Mouse (Mus musculus) gastrocnemius, postnatal 10 days (tissue): ENCODE data around the gene St6galnac4. TPM values are rescaled to one million over a fixed set of nuclear protein-coding genes. Genes with fewer than 3 reads are reported as not detected.

Experiments
- DNase-seq: peaks from one replicate; pipeline ENCODE4 v3.0.0; 2021; ENCODE audit warnings: mixed read lengths
- total RNA-seq, 2 experiments: library from RNA; stranded (reverse); gene quantifications; 2 replicates each; pipeline ENCODE4 v1.2.3; 2021

The St6galnac4 gene
- total RNA-seq, 2 experiments from 2014 or later: 31.7 to 42.6 TPM

DNA sequence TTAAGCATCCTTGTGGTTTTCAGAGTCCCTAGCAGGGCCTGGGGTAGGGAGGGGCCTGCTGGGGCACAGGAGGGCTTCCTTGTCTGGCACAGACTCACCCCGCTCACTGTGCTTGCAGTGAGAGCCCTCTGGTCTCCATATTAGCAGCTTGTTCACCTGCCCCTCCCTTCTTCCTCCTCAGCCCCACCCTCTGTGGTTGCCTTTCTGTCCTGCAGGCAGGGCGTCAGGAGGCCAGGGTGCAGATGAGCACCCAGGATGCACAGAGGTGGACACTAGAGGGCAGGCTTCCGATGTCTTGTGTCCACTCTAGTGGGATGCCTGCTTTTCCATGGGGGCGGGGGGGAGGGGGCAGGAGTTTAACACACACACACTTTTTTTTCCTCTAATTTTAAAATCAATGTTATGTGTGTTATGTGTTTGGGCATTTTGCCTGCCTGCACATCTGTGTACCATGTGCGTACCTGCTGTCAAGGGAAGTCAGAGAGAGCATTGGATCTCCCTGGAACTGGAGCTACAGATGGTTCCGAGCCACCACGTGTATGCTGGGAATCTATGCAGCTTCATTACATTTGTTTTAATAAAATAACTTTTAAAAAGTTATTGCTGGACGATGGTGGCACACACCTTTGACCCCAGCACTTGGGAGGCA lies 14.6 kb downstream of the St6galnac4 start:
- no peak for DNase-seq

DNA sequence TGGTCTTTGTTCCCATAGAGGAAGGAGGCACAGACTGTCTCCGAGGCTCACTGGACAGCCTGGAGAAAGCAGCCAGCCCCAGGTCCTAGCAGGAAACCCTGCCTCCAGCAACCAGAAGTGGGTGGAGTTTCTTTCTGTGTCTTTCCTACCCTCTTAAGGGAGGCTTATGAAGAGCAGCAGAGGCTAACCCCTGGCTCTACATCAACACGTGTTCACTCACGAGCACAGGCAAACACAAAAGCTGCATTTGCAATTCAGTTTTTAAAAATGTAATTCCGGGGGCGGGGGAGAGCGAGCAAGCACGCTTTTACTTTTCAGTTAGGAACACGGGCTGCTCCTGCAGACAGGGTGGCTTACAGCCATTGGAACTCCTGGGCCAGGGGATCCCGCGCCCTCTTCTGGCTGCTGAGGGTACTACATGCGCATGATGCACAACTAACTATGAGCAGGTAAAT lies 15.7 kb downstream of the St6galnac4 start:
- peak; percentile 92 for DNase-seq

DNA sequence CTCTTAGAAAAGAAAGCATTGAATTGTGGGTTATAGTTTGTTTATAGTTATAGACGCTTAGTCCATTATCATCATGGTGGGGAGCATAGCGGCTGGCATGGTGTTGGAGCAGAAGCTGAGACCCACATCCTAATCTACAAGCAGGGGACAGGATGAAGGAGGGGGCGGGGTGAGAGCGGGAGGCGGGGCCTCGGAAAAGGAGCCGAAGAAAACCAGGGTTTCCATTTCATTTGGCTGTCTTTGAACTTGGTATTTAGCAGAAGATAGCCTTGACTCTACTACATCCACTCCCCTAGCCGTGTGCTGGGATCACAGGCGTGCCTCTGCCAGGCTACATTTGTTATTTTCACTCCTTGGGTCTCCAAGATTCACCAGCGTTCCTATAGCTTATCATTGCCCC lies 17.7 kb downstream of the St6galnac4 start:
- DNase-seq: no peak

- peak; percentile 91 for DNase-seq
Measured at GRCm38 (mm10) chr2:32606161-32607142, 19.6 kb downstream of the St6galnac4 start.

DNA sequence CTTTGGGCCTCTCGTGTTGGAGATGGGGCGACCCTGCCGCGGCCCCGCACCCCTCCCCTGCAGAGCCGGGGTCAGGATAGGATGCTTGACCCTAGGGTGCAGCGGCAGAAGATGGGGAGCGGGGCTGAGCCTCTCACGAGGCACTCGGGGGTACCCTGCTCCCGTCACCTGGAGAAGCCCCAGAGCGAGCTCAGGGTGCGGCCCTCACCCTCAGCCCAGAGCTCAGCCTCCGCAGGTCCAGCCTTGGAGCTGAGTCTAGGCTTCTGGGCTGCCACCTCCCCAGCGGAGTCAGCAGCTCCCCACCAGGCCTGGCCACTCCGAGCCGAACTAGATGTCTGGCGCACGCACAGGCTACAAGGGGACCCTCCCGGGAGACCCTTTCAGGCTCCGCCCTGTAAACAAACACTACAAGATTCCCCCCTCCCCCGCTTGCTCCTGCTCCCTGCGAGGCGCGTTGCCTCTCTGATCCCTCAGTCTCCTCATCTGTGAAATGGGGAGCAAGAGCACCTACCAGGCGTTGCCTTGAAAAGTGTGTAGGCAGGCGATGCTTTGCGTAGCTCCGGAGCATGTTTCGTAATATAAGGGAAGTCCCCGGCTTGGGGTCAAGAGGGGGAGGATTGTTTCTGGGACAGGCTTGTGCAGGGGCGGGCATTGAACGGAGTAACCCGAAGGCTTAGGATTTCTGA lies 20.5 kb downstream of the St6galnac4 start:
- DNase-seq: peak; percentile 58

DNA sequence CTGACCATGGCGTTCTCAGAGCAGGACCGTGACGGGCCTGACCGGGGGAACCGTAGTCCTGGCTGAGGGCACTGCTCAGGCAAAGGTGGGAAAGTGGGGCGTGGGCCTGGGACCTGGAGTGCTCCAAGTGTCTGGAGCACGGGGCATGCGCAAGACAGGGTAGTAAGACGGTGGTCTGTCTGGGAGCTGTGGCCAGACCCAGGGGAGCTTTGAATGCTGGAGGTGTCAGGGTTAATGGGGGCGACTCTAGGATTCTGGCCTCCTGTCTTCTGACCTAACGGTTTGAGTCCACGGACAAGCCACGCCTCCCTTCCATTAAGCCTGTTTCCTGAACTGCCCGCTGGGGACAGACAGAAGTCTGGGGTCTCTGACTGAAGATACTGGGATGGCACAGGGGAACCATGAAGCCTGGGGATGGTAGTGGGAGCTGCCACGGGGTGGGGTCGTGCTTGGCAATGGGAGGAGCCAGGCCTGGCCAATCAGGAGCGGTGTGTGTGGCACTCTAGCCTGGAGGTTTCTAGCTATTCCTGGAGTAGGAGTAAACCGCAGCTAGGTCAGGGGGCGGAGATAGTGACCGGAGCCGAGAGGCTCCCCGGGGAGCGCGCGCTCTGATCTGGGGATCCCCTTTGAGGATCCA lies 21.4 kb downstream of the St6galnac4 start:
- DNase-seq: peak; percentile 70

DNA sequence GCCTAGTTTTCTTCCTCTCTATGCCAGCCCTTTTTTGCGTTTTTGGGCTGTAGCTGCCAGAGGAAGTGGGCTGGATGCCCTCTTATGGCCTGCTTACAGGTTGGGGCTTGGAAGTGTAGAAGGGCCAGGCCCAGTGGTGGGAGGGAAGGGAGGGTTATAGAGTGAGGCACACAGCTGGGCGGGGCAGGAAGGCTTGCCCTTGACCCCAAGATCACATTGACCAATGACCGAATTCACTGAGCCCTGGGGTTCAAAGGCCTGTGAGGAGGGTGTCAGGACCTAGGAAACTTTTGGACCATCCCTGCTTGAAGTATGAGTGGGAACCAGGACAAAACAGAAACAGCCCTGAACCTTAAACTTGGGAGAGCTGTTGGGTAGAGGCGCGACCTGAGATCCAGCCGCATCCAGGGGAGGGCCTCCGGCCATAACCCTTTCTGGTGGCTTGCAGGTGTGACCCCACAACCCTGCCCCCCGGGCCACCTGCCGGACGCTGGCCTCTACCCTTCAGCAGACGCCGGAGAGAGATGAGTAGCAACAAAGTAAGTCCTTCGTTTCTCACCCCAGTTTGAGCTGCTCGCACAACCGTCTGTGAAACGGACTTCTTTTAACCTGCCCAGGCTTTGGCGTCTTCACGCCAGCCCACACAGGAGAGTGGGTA lies 22.0 kb downstream of the St6galnac4 start:
- DNase-seq: no peak

- DNase-seq: no peak
Measured at GRCm38 (mm10) chr2:32610610-32611229, 23.8 kb downstream of the St6galnac4 start.

DNA sequence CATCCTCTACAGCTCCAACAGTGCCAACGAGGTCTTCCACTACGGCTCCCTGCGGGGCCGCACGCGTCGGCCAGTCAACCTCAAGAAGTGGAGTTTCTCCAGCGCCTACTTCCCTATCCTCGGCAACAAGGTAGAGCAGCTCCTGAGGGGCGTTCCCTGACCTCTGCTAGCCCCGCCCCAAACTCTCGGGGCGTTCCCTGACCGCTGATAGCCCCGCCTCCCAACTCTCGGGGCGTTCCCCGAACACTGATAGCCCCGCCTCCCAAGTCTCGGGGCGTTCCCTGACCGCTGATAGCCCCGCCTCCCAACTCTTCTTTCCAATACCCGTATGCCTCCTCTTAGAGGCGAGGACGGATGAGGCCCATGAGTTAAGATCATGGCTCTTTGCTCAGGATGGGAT lies 25.4 kb downstream of the St6galnac4 start:
- DNase-seq: no peak

DNA sequence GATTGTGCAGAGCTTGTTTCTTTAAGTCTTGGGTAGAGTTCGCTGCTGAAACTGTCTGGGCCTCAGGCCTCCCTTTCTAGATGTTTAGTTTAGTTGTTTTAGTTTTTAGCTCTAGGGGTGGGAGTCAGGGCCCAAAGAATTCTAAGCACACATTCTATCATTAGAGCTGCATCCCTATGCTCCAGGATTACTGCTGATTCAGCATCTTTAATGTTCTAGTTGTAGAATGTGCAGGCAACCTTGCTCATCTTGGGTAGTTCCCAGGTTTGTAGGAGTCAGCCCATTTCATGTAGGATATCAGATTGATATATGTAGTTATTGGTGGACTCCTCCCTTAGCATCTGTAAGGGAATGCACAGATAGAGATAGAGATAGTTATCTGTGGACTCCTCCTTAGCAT lies 30.2 kb downstream of the St6galnac4 start:
- no peak for DNase-seq

DNA sequence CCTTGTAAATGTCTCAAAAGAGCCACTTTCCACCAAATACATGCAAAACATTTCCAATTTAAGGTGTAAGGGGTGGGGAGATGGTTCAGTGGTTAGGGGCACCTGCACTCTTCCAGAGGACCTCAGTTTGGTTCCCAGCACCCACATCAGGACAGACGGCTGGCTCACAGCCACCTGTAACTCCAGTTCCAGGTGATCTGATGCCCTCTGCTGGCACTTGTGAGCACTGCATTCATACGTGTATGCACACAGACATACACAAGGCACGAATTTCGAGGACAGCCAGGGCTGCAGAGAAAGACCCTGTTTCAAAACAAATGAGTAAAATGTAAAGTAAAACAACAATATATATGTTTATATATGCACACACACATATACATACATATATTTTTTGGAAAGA lies 30.7 kb downstream of the St6galnac4 start:
- no peak for DNase-seq

GRCm38 (mm10) chr2:32618051-32618450 lies 31.2 kb downstream of the St6galnac4 start:
- DNase-seq: no peak

- DNase-seq: no peak
Measured at GRCm38 (mm10) chr2:32620682-32621516, 34.0 kb downstream of the St6galnac4 start.

GRCm38 (mm10) chr2:32621517-32621859 lies 34.6 kb downstream of the St6galnac4 start, which contains the start of gene Ak1:
Gene Ak1 (plus strand): TSS chr2:32621758.
- no peak for DNase-seq

GRCm38 (mm10) chr2:32624111-32624748 lies 37.3 kb downstream of the St6galnac4 start:
- DNase-seq: no peak

DNA sequence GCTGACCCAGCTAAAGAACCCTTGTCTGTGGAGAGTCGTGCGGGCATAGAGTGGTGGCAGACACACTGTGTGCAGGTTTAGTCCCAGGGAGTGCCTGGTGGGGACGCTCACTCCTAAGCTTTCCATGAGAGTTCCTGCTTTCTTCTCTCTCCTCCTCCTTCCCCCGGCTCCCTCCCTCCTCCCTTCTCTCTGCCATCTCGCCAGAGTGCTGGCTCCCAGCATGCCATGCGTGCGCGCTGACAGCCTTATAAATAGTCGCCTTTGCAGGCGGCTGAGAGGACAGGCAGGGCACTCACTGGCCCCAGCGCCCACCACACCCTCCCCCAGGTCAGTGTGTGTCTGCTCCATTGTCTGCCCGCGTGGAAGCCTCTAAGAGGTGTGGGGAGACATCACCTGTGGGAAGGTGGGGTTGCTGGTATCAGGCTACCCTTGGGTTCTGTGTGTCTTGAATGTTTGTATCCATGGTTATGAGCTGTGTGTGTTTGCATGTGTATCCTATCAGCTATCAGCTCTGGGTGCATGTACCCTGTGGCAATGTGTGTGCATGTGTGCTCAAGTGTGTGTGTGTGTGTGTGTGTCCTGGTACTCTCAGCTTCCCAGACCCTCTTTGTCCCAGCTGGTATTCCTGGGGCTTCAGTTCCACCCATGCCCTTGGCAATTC lies 38.4 kb downstream of the St6galnac4 start:
- peak; percentile 75 for DNase-seq

- peak; percentile 79 for DNase-seq
Measured at GRCm38 (mm10) chr2:32625873-32626694, 39.2 kb downstream of the St6galnac4 start.
